Mouse (Mus musculus) MEL (cell line): Measurements from ENCODE around the gene Txnrd1. TPM values are rescaled to one million over a fixed set of nuclear protein-coding genes. Genes with fewer than 3 reads are reported as not detected.

Experiments used
- DNase-seq: peaks from one replicate; pipeline ENCODE4 v3.0.0; 2011; ENCODE audit warnings: low read depth, low spot score
- H3K27ac ChIP-seq: 2 replicates; pipeline ENCODE4 v1.5.1; 2012; ENCODE audit warnings: low read depth, mild to moderate bottlenecking, control low read depth, low read length, moderate library complexity; ENCODE audit not compliant: control insufficient read depth
- H3K27me3 ChIP-seq, 2 experiments: fragments of 150-350 bp in 1 of 2; sonication (generic) in 1 of 2; 2 replicates each; pipeline ENCODE4 v1.6.1; 2012; ENCODE audit warnings: low read length in 2 of 2, mild to moderate bottlenecking in 2 of 2, improper control_type of control experiment in 1 of 2, moderate library complexity in 1 of 2; ENCODE audit not compliant: insufficient read depth in 2 of 2, control insufficient read depth in 1 of 2
- H3K36me3 ChIP-seq, 2 experiments: 2 replicates each; pipeline ENCODE4 v1.6.1; 2012 to 2014; ENCODE audit warnings: low read length in 2 of 2, improper control_type of control experiment in 1 of 2, inconsistent platforms in 1 of 2, mild to moderate bottlenecking in 1 of 2; ENCODE audit not compliant: insufficient read depth in 2 of 2, control insufficient read depth in 1 of 2
- H3K4me1 ChIP-seq, 2 experiments: fragments of 150-350 bp in 1 of 2; sonication (generic) in 1 of 2; 2 replicates each; pipeline ENCODE4 v1.6.1; 2012; ENCODE audit warnings: low read length in 2 of 2, improper control_type of control experiment in 1 of 2, mild to moderate bottlenecking in 1 of 2; ENCODE audit not compliant: insufficient read depth in 2 of 2, control insufficient read depth in 1 of 2
- H3K4me3 ChIP-seq, 2 experiments: fragments of 150-350 bp in 1 of 2; sonication (generic) in 1 of 2; 2 replicates each; pipeline ENCODE4 v1.5.1; 2012; ENCODE audit warnings: low read depth in 2 of 2, low read length in 2 of 2, mild to moderate bottlenecking in 2 of 2, moderate library complexity in 2 of 2, control low read depth in 1 of 2, improper control_type of control experiment in 1 of 2; ENCODE audit not compliant: control insufficient read depth in 1 of 2, insufficient read depth in 1 of 2
- H3K79me2 ChIP-seq: 2 replicates; pipeline ENCODE4 v1.6.1; 2012; ENCODE audit warnings: mild to moderate bottlenecking, low read length, moderate library complexity; ENCODE audit not compliant: control insufficient read depth, poor library complexity, insufficient read depth
- H3K9ac ChIP-seq: 2 replicates; pipeline ENCODE4 v1.6.1; 2012; ENCODE audit warnings: low read depth, mild to moderate bottlenecking, control low read depth, low read length, moderate library complexity; ENCODE audit not compliant: control insufficient read depth, poor library complexity, severe bottlenecking
- H3K9me3 ChIP-seq: fragments of 150-350 bp; sonication (generic); replicated peaks from 2 replicates; pipeline ENCODE4 v1.6.1; 2012; ENCODE audit warnings: mild to moderate bottlenecking, low read length, improper control_type of control experiment, moderate library complexity; ENCODE audit not compliant: insufficient read depth
- BHLHE40 ChIP-seq: IDR thresholded peaks from 2 replicates; pipeline ENCODE4 v1.6.1; 2012; ENCODE audit warnings: low read depth, mild to moderate bottlenecking, inconsistent platforms, low read length, improper control_type of control experiment, borderline replicate concordance
- CHD2 ChIP-seq: IDR thresholded peaks from 2 replicates; pipeline ENCODE4 v1.6.1; 2011; ENCODE audit warnings: low read length, improper control_type of control experiment
- ELF1 ChIP-seq: IDR thresholded peaks from 2 replicates; pipeline ENCODE4 v1.6.1; 2014; ENCODE audit warnings: low read depth, mild to moderate bottlenecking, inconsistent platforms, low read length, improper control_type of control experiment, moderate library complexity
- GATA1 ChIP-seq: IDR thresholded peaks from 2 replicates; pipeline ENCODE4 v1.6.1; 2011; ENCODE audit warnings: low read depth, low read length, improper control_type of control experiment
- HCFC1 ChIP-seq: IDR thresholded peaks from 2 replicates; pipeline ENCODE4 v1.6.1; 2012; ENCODE audit warnings: low read depth, mild to moderate bottlenecking, inconsistent platforms, low read length, improper control_type of control experiment, moderate library complexity
- KAT2A ChIP-seq: conservative IDR thresholded peaks from 2 replicates; pipeline ENCODE4 v1.6.1; 2012; ENCODE audit warnings: low read depth, low read length, improper control_type of control experiment, inconsistent platforms
- MEF2A ChIP-seq: IDR thresholded peaks from 2 replicates; pipeline ENCODE4 v1.6.1; 2014; ENCODE audit warnings: low read depth, mild to moderate bottlenecking, inconsistent platforms, low read length, improper control_type of control experiment; ENCODE audit not compliant: poor library complexity, insufficient replicate concordance, severe bottlenecking; ENCODE audit errors: extremely low read depth
- MYB ChIP-seq: IDR thresholded peaks from 2 replicates; pipeline ENCODE4 v1.6.1; 2011; ENCODE audit warnings: mild to moderate bottlenecking, low read depth, low read length, improper control_type of control experiment
- NELFE ChIP-seq: IDR thresholded peaks from 2 replicates; pipeline ENCODE4 v1.6.1; 2011; ENCODE audit warnings: low read depth, low read length, improper control_type of control experiment
- POLR2A ChIP-seq, 2 experiments: IDR thresholded peaks; 2 replicates each; pipeline ENCODE4 v1.6.1; 2011 to 2012; ENCODE audit warnings: low read length in 2 of 2, mild to moderate bottlenecking in 2 of 2, control low read depth in 1 of 2, improper control_type of control experiment in 1 of 2, low read depth in 1 of 2, moderate library complexity in 1 of 2; ENCODE audit not compliant: control insufficient read depth in 1 of 2, insufficient read depth in 1 of 2, poor library complexity in 1 of 2
- POLR2AphosphoS2 ChIP-seq: IDR thresholded peaks from 2 replicates; pipeline ENCODE4 v1.6.1; 2011; ENCODE audit warnings: low read length, improper control_type of control experiment
- POLR2AphosphoS5 ChIP-seq: IDR thresholded peaks from 2 replicates; pipeline ENCODE4 v1.6.1; 2012; ENCODE audit warnings: low read depth, borderline replicate concordance, mild to moderate bottlenecking, inconsistent platforms, low read length, moderate library complexity, mixed read lengths
- TAL1 ChIP-seq: IDR thresholded peaks from 2 replicates; pipeline ENCODE4 v1.6.1; 2012; ENCODE audit warnings: mild to moderate bottlenecking, inconsistent platforms, low read length, moderate library complexity, mixed read lengths
- TBP ChIP-seq: IDR thresholded peaks from 2 replicates; pipeline ENCODE4 v1.8.0; 2011; ENCODE audit warnings: low read depth, low read length, improper control_type of control experiment
- USF1 ChIP-seq: IDR thresholded peaks from 2 replicates; pipeline ENCODE4 v1.6.1; 2014; ENCODE audit warnings: low read depth, mild to moderate bottlenecking, inconsistent platforms, low read length, improper control_type of control experiment, moderate library complexity
- ZNF384 ChIP-seq: IDR thresholded peaks from 2 replicates; pipeline ENCODE4 v1.6.1; 2012; ENCODE audit warnings: low read depth, mild to moderate bottlenecking, inconsistent platforms, low read length, improper control_type of control experiment
- polyA plus RNA-seq, 2 experiments: library from polyadenylated mRNA; stranded (reverse) in 1 of 2; unstranded in 1 of 2; fragments of >175 nt in 1 of 2; fragments of >200 nt in 1 of 2; gene quantifications; 2 replicates each; pipeline versions ENCODE4 v1.2.1 to v1.2.4; 2012; ENCODE audit warnings: low replicate concordance in 2 of 2, low read depth in 1 of 2; ENCODE audit not compliant: insufficient read length in 2 of 2, insufficient read depth in 1 of 2, missing spikeins in 1 of 2
- total RNA-seq: library from RNA; depleted of rRNA; stranded (reverse); fragments of 300-350 nt; gene quantifications from 2 replicates; pipeline ENCODE4 v1.2.3, GENCODE M21; 2012

Gene Txnrd1
- total and polyA plus RNA-seq, 3 experiments: 91.6 to 127 TPM; not detected in 1

DNA sequence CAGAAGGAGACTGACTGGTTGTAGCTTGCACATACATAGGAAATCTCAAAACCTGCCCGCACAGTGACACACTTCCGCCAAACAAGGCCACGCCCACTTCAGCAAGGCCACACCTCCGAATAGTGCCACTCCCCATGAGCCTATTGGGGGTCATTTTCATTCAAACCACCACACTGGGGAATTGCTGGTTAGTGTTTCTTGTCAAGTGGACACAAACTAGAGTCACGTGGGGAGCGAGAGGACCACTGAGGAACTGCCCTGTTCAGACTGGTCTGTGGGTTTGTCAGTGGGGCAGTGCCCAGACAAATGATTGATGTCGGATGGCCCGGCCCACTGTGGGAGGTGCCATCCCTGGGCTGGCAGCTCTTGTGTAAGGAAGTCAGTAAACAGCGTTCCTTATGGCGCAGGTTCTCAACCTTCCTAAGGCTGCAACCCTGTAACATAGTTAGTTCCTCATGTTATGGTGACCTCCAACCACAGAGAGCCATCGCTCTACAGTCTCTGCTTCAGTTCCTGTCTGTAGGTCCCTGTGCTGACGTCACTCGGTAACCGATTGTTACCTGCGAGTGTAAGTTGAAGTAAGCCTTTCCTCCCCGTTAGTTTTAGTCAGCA lies 66.2 kb downstream of the Txnrd1 start:
- Histone ChIP-seq H3K9me3 (no peaks in the 10 kb centered on the region), H3K79me2 (no peaks in the 10 kb centered on the region), H3K4me1 (no peaks in the 10 kb centered on the region), H3K9ac (no peak overlapping the region), H3K27me3 (no peaks in the 10 kb centered on the region; a peak in 1 of 4 replicates), H3K4me3 (no peak overlapping the region), H3K36me3 (peaks cover 0 to 3% of the 10 kb centered on the region in 2 experiments; a peak in 2 of 4 replicates), H3K27ac (no peak overlapping the region)
- DNase-seq: peak; percentile 23
- TF ChIP-seq NELFE: no peak
- TF ChIP-seq TAL1: no peak
- TF ChIP-seq GATA1: no peak
- TF ChIP-seq USF1: no peak
- no peak for TF ChIP-seq CHD2
- no peak for TF ChIP-seq TBP
- no peak for TF ChIP-seq POLR2AphosphoS2

DNA sequence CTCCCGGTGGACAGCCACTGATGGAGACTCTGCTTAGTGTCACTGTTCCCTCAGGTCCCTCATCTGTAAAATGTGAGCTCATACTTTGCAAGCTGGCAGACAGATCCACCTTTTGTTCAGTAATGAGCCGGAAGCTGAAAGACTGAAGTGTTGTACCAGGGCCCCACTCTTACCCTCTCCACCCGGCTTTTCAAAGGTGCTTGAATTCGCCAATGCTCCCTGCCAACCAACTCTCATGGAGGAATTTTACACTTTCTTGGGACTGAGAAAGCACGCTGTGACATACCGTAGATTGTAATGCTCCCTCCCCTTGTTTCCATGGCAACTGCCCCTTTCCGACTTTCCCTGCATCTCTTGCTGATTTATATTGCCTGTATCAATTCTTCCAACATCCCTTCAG lies 66.8 kb downstream of the Txnrd1 start:
- Histone ChIP-seq H3K9ac (no peak overlapping the region), H3K27me3 (no peaks in the 10 kb centered on the region; a peak in 1 of 4 replicates), H3K4me3 (no peak overlapping the region), H3K79me2 (no peaks in the 10 kb centered on the region), H3K4me1 (no peaks in the 10 kb centered on the region), H3K9me3 (no peaks in the 10 kb centered on the region), H3K27ac (no peak overlapping the region), H3K36me3 (peaks cover 0 to 2% of the 10 kb centered on the region in 2 experiments; a peak in 2 of 4 replicates)
- TF ChIP-seq MEF2A (no peak), ELF1 (no peak), POLR2A (IDR thresholded peaks at IDR 0.05; ENCODE audit: control insufficient read depth in 1 of 2, insufficient read depth in 1 of 2, low read depth in 1 of 2, low read length in 2 of 2, poor library complexity in 1 of 2) (no peak), TBP (no peak), BHLHE40 (no peak), POLR2AphosphoS5 (no peak), KAT2A (no peak), ZNF384 (no peak), HCFC1 (no peak), MYB (no peak)
- no peak for DNase-seq
